Mouse (Mus musculus) urinary bladder, adult 18-20 months (tissue): ENCODE measurements around the gene Hsdl2.
A peak's percentile ranks its signal among the peaks of the same experiment; 100 is the strongest.

Experiments
- DNase-seq, 2 experiments: peaks; one replicate each; pipeline ENCODE4 v3.0.0; 2022; ENCODE audit warnings: low spot score in 2 of 2, mixed read lengths in 2 of 2

Hsdl2 gene

GRCm38 (mm10) chr4:59625998-59626910 lies 44.9 kb downstream of the Hsdl2 start, which contains the start of gene E130308A19Rik:
E130308A19Rik (plus strand) TSS chr4:59626211.
- DNase-seq = peak; percentile 52 to 65

- no peak for DNase-seq
Observed at GRCm38 (mm10) chr4:59628255-59628654, 46.9 kb downstream of the Hsdl2 start.

- DNase-seq = no peak
Observed at GRCm38 (mm10) chr4:59629076-59629874, 47.9 kb downstream of the Hsdl2 start.

GRCm38 (mm10) chr4:59630122-59630521 lies 48.8 kb downstream of the Hsdl2 start:
- DNase-seq = no peak

GRCm38 (mm10) chr4:59634532-59634931 lies 53.2 kb downstream of the Hsdl2 start:
- DNase-seq = no peak

GRCm38 (mm10) chr4:59639163-59639562 lies 57.8 kb downstream of the Hsdl2 start:
- no peak for DNase-seq

GRCm38 (mm10) chr4:59640720-59641119 lies 59.4 kb downstream of the Hsdl2 start:
- DNase-seq = no peak

GRCm38 (mm10) chr4:59642039-59642438 lies 60.7 kb downstream of the Hsdl2 start:
- no peak for DNase-seq

GRCm38 (mm10) chr4:59642657-59643056 lies 61.3 kb downstream of the Hsdl2 start:
- no peak for DNase-seq

GRCm38 (mm10) chr4:59644431-59644830 lies 63.1 kb downstream of the Hsdl2 start:
- DNase-seq = no peak

- no peak for DNase-seq
Observed at GRCm38 (mm10) chr4:59644992-59645391, 63.6 kb downstream of the Hsdl2 start.

- DNase-seq = no peak
Observed at GRCm38 (mm10) chr4:59645610-59646009, 64.2 kb downstream of the Hsdl2 start.

- no peak for DNase-seq
Observed at GRCm38 (mm10) chr4:59646020-59646696, 64.8 kb downstream of the Hsdl2 start.

- DNase-seq = no peak
Observed at GRCm38 (mm10) chr4:59649119-59649518, 67.8 kb downstream of the Hsdl2 start.

- no peak for DNase-seq
Observed at GRCm38 (mm10) chr4:59652166-59652681, 70.9 kb downstream of the Hsdl2 start.

GRCm38 (mm10) chr4:59656061-59656642 lies 74.8 kb downstream of the Hsdl2 start:
- DNase-seq = no peak

GRCm38 (mm10) chr4:59662163-59662562 lies 80.8 kb downstream of the Hsdl2 start:
- DNase-seq = no peak

GRCm38 (mm10) chr4:59663451-59663850 lies 82.1 kb downstream of the Hsdl2 start:
- no peak for DNase-seq

GRCm38 (mm10) chr4:59666550-59667317 lies 85.4 kb downstream of the Hsdl2 start:
- no peak for DNase-seq

- DNase-seq = no peak
Observed at GRCm38 (mm10) chr4:59668050-59668449, 86.7 kb downstream of the Hsdl2 start.
